In genomic region chr12:100340901-100341460, GRCm38 (mm10) we compare ENCODE assay signal across 12 mouse cellular contexts.
"Had no signal": no experiment of that assay in that cellular context is flagged by ENCODE, and none has a peak within 500 bp of the region (broad histone marks: within the 10 kb centered on the region; RNA-seq: fewer than 3 reads in every experiment).

No protein-coding gene starts in this region.

- ATAC-seq: midbrain, embryonic 13.5 days had no signal

- H3K4me1 ChIP-seq: limb, embryonic 12.5 days had no signal

- H3K4me3 ChIP-seq: limb, embryonic 12.5 days; midbrain, embryonic 13.5 days; myocyte; neural tube, embryonic 13.5 days had no signal

- H3K4me2 ChIP-seq: limb, embryonic 12.5 days; midbrain, embryonic 13.5 days; neural tube, embryonic 13.5 days had no signal

- H3K27ac ChIP-seq: limb, embryonic 12.5 days; liver, embryonic 14.5 days; midbrain, embryonic 13.5 days; neural tube, embryonic 13.5 days had no signal

- DNase-seq: kidney, postnatal 10 days; kidney, postnatal 4 days; liver; lung, adult 18-20 months; right cerebral cortex, adult 18-20 months; right cerebral cortex, postnatal 25 days; thymus, postnatal 4 days had no signal

- H3K9me3 ChIP-seq: limb, embryonic 12.5 days; midbrain, embryonic 13.5 days; neural tube, embryonic 13.5 days had no signal

- H3K27me3 ChIP-seq: limb, embryonic 12.5 days; midbrain, embryonic 13.5 days; neural tube, embryonic 13.5 days had no signal

- H3K9ac ChIP-seq: limb, embryonic 12.5 days; liver, embryonic 14.5 days; neural tube, embryonic 13.5 days had no signal
